Mouse (Mus musculus): Measurements from ENCODE around the gene Enthd1. TPM values are rescaled to one million over a fixed set of nuclear protein-coding genes. Genes with fewer than 3 reads are reported as not detected.

Gene Enthd1
- polyA plus RNA-seq, 1 experiment from 2014 or later, result not detected

DNA sequence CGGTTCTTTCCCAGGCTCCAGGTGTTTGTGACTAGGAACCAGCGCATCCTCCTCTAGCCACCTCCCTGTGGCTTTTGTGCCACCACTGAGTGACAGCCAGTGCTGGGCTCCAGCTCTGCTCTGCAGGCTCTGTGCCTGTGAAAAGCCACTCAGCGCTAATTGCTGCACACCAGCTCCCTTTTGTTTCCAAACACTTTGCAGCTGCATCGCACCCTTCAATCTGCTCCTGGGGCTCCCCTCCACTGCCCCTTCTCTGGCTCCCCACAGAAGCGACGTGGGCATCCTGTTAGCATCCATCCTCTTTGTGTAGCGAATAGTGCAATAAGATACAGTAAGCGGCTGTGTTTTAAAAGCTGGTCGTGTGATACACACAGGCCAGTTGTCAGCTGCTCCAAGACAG is 104.9 kb downstream of the Enthd1 start:
- Histone ChIP-seq H3K27ac (peak overlapping the region; percentile 78), H3K9ac (peak overlapping the region; percentile 43), H3K36me3 (ENCODE audit: poor library complexity, severe bottlenecking) (no peaks in the 10 kb centered on the region), H3K4me3 (no peak overlapping the region), H3K9me3 (replicated peaks) (no peaks in the 10 kb centered on the region), H3K4me2 (peak overlapping the region; percentile 41), H3K4me1 (peaks cover 36% of the 10 kb centered on the region), H3K27me3 (peaks cover 55% of the 10 kb centered on the region)
- ATAC-seq, result peak; percentile 88
- WGBS, result 5% methylated on average over 9 of the region's 9 CpGs

GRCm38 (mm10) chr15:80457984-80458383 is 107.0 kb downstream of the Enthd1 start:
- H3K9ac ChIP-seq, result no peak overlapping the region
- no peak for ATAC-seq
- H3K36me3 ChIP-seq (ENCODE audit: poor library complexity, severe bottlenecking), result no peaks in the 10 kb centered on the region
- no peaks in the 10 kb centered on the region for H3K9me3 ChIP-seq (replicated peaks)
- peaks cover 38% of the 10 kb centered on the region for H3K27me3 ChIP-seq
- 98% methylated on average over 3 of the region's 3 CpGs for WGBS
- peaks cover 36% of the 10 kb centered on the region for H3K4me1 ChIP-seq
- H3K4me2 ChIP-seq, result no peak overlapping the region
- no peak overlapping the region for H3K4me3 ChIP-seq
- H3K27ac ChIP-seq, result no peak overlapping the region

- WGBS, result 79% methylated on average over 6 of the region's 6 CpGs
- H3K4me1 ChIP-seq, result peaks cover 6% of the 10 kb centered on the region
- ATAC-seq, result no peak
Measured at GRCm38 (mm10) chr15:80454486-80454885, 110.5 kb downstream of the Enthd1 start.

GRCm38 (mm10) chr15:80452425-80452824 is 112.5 kb downstream of the Enthd1 start:
- Histone ChIP-seq H3K27me3 (peaks cover 4% of the 10 kb centered on the region; the same call in 1 of the 2 replicates), H3K4me3 (no peak overlapping the region), H3K4me2 (no peak overlapping the region), H3K36me3 (ENCODE audit: poor library complexity, severe bottlenecking) (no peaks in the 10 kb centered on the region), H3K9ac (no peak overlapping the region), H3K4me1 (no peaks in the 10 kb centered on the region), H3K27ac (no peak overlapping the region), H3K9me3 (replicated peaks) (no peaks in the 10 kb centered on the region)
- 49% methylated on average over 16 of the region's 16 CpGs for WGBS
- no peak for ATAC-seq

More at GRCm38 (mm10) chr15:80454486-80454885, 110.5 kb downstream of the Enthd1 start:
- no peak overlapping the region for H3K4me3 ChIP-seq
- H3K27ac ChIP-seq, result no peak overlapping the region
- no peak overlapping the region for H3K9ac ChIP-seq
- H3K27me3 ChIP-seq, result peaks cover 18% of the 10 kb centered on the region
- no peak overlapping the region for H3K4me2 ChIP-seq
- H3K9me3 ChIP-seq (replicated peaks), result no peaks in the 10 kb centered on the region
- no peaks in the 10 kb centered on the region for H3K36me3 ChIP-seq (ENCODE audit: poor library complexity, severe bottlenecking)

DNA sequence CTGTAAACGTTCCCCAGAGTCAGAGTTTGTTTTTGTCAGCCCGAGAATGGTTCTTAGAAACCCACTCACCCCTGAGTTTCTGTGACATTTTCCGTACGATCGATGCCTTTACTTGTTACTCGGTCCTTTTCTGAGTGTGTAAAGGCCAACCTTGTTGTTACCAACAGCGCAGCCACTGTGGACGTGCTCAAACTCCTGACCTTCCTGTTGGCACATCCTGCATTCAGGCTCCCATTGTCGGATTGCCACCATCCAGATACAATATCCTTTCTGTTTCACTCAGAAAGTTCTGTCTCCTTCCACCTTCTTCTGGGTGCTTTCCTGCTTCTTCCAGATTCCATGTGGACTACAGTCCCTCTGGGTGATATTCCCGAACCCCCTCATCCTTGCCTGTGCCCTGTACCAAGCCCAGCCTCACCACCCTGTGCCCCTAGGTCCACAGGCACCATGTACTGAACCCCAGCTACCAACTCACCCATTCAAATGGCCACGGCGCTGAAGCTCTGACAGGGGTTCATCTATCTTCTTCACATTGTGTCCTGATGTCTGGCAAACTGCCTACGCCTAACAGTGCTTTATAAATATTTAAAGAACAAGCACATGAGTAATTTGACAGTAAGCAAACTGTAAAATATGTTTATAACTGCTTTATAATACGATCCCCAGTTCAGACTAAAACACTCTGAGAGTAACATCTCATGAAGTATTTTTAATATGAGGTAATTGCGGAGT is 118.8 kb downstream of the Enthd1 start:
- Histone ChIP-seq H3K9ac (no peak overlapping the region), H3K9me3 (replicated peaks) (no peaks in the 10 kb centered on the region), H3K4me3 (no peak overlapping the region), H3K27me3 (no peaks in the 10 kb centered on the region), H3K36me3 (ENCODE audit: poor library complexity, severe bottlenecking) (no peaks in the 10 kb centered on the region), H3K27ac (no peak overlapping the region), H3K4me1 (no peaks in the 10 kb centered on the region), H3K4me2 (no peak overlapping the region)
- ATAC-seq, result no peak
- 85% methylated on average over 15 of the region's 15 CpGs for WGBS

DNA sequence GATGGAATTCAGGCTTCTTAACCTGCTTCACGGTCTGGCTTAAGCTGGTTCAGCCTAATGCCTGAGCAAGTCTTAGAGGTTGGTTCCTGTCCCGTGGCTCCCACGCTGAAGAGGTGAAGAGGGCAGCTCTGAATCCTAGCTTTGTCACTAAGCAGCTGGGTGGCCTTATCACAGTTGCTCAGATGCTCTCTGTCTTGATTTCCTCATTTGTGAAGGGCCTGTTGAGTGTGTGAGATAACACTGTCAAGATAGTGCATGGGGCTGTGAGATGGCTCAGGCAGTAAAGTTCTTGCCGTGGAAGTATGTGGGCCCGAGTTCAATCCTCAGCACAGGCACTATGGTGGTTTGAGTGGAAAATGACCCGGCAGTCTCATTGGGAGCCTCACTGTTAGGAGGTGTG is 124.8 kb downstream of the Enthd1 start:
- no peak overlapping the region for H3K4me3 ChIP-seq
- H3K9me3 ChIP-seq (replicated peaks), result no peaks in the 10 kb centered on the region
- WGBS, result 94% methylated on average over 6 of the region's 6 CpGs
- H3K9ac ChIP-seq, result no peak overlapping the region
- H3K4me1 ChIP-seq, result peaks cover 20% of the 10 kb centered on the region
- no peak overlapping the region for H3K27ac ChIP-seq
- H3K27me3 ChIP-seq, result no peaks in the 10 kb centered on the region
- no peak overlapping the region for H3K4me2 ChIP-seq
- H3K36me3 ChIP-seq (ENCODE audit: poor library complexity, severe bottlenecking), result no peaks in the 10 kb centered on the region
- no peak for ATAC-seq

DNA sequence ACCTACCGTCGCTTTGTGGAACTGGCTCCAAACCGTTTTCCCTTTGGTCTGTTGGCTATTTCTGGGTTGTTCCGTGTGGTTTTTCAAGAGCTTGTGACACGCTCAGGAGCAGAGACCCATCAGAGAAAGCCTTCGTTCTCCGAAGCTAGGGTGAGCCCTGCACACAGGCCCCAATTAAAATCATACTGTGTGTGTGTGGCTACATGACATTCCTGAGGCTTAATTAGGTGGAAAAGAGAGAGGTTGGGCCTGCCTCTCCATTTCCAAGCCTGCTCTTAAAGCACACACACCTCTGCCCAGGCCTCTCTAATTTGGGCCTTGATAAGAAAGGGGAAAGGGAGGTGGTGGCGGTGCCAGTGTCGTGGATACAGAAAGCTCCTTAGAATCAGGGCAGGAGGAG is 126.5 kb downstream of the Enthd1 start:
- Histone ChIP-seq H3K4me1 (peaks cover 20% of the 10 kb centered on the region), H3K9ac (no peak overlapping the region), H3K4me3 (no peak overlapping the region), H3K27ac (peak overlapping the region; percentile 51), H3K27me3 (no peaks in the 10 kb centered on the region), H3K36me3 (ENCODE audit: poor library complexity, severe bottlenecking) (no peaks in the 10 kb centered on the region), H3K4me2 (no peak overlapping the region), H3K9me3 (replicated peaks) (no peaks in the 10 kb centered on the region)
- WGBS, result 20% methylated on average over 9 of the region's 9 CpGs
- peak; percentile 62; the same call in 1 of the 2 replicates for ATAC-seq

GRCm38 (mm10) chr15:80437996-80438395 is 127.0 kb downstream of the Enthd1 start:
- Histone ChIP-seq H3K27me3 (no peaks in the 10 kb centered on the region), H3K4me3 (no peak overlapping the region), H3K4me1 (peaks cover 20% of the 10 kb centered on the region), H3K9me3 (replicated peaks) (no peaks in the 10 kb centered on the region), H3K27ac (peak overlapping the region; percentile 51), H3K9ac (no peak overlapping the region), H3K4me2 (no peak overlapping the region), H3K36me3 (ENCODE audit: poor library complexity, severe bottlenecking) (no peaks in the 10 kb centered on the region)
- 12% methylated on average over 9 of the region's 9 CpGs for WGBS
- ATAC-seq, result no peak

- Histone ChIP-seq H3K27ac (no peak overlapping the region), H3K36me3 (ENCODE audit: poor library complexity, severe bottlenecking) (no peaks in the 10 kb centered on the region), H3K9me3 (replicated peaks) (no peaks in the 10 kb centered on the region), H3K4me1 (peaks cover 20% of the 10 kb centered on the region), H3K4me2 (no peak overlapping the region), H3K9ac (no peak overlapping the region), H3K4me3 (no peak overlapping the region), H3K27me3 (no peaks in the 10 kb centered on the region)
- WGBS, result 86% methylated on average over 5 of the region's 5 CpGs
- no peak for ATAC-seq
Measured at GRCm38 (mm10) chr15:80436961-80437360, 128.0 kb downstream of the Enthd1 start.

GRCm38 (mm10) chr15:80430324-80430723 is 134.6 kb downstream of the Enthd1 start:
- Histone ChIP-seq H3K27ac (no peak overlapping the region), H3K4me3 (no peak overlapping the region), H3K4me1 (0 out of 2 replicates have a peak, but pooled peaks cover 10% of the 10 kb centered on the region), H3K27me3 (no peaks in the 10 kb centered on the region), H3K9me3 (replicated peaks) (no peaks in the 10 kb centered on the region), H3K9ac (no peak overlapping the region), H3K4me2 (no peak overlapping the region), H3K36me3 (ENCODE audit: poor library complexity, severe bottlenecking) (no peaks in the 10 kb centered on the region)
- no peak for ATAC-seq
- 53% methylated on average over 11 of the region's 11 CpGs for whole genome bisulfite sequencing

DNA sequence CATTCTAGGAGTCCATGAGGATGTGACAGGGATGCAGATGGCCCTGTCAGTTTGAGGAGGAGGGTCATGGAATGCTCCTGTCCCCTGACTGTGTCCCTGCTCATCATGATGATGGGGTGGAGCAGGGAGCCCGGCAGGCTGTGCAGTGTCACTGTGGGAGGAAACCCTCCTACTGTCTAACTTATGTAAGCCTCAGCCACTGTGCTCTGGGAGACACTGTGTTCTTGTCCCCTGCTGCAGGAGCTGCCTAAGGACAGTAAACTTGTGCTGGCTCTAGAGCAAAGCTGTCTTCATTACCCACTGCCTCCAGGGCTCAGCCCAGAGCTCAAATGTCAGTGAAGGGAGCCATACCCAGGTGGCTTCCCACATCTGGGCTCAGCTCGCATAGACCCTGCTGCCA is 146.8 kb downstream of the Enthd1 start:
- no peak overlapping the region for H3K4me3 ChIP-seq
- ATAC-seq, result no peak
- WGBS, result 92% methylated on average over 2 of the region's 2 CpGs

DNA sequence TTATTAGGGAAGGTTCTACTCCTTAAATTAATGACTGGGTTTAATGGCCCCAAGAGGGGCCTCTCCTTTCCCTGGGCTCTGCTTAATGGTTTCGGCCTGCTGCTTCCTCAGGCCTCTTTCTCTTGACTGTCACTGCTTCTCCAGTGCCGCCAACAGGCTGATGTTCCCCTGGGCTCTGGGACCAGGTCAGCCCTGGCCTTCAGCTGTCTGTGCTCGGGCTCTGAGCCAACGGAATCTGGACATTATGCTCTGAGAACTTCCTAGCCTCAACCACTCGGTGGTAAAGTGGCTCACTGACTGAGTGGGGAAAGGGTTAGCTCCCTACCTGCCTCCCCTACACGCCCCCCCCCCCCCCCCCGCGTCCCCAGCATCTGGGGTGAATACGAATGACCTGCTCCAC is 147.9 kb downstream of the Enthd1 start:
- no peak overlapping the region for H3K9ac ChIP-seq
- H3K36me3 ChIP-seq (ENCODE audit: poor library complexity, severe bottlenecking), result no peaks in the 10 kb centered on the region
- H3K4me1 ChIP-seq, result no peaks in the 10 kb centered on the region
- H3K27ac ChIP-seq, result no peak overlapping the region
- H3K4me3 ChIP-seq, result no peak overlapping the region
- no peaks in the 10 kb centered on the region for H3K9me3 ChIP-seq (replicated peaks)
- H3K4me2 ChIP-seq, result no peak overlapping the region
- H3K27me3 ChIP-seq, result no peaks in the 10 kb centered on the region
- WGBS, result 64% methylated on average over 9 of the region's 9 CpGs
- no peak for ATAC-seq

More for the DNA sequence above, 146.8 kb downstream of the Enthd1 start:
- Histone ChIP-seq H3K9me3 (replicated peaks) (no peaks in the 10 kb centered on the region), H3K9ac (no peak overlapping the region), H3K4me2 (no peak overlapping the region), H3K4me1 (no peaks in the 10 kb centered on the region), H3K36me3 (ENCODE audit: poor library complexity, severe bottlenecking) (no peaks in the 10 kb centered on the region), H3K27ac (no peak overlapping the region), H3K27me3 (no peaks in the 10 kb centered on the region)

DNA sequence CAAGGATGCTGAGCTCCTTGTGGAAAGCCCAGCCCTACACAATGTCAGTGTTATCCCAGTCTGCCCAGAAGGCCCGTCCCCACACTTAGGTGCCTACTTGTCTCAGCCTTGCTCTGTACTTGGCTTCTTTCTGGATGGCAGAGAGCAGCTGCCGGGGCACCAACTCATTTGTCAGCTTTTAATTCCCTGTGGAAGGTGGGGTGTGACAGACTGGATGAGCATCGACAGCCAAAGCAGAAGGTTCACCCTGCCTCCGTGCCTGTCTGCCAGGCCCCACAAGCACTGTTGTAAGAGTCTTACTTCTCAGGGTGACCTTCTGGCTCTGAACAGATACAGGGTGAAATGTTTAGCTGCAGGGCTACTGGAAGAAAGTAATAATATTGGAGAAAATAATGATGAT is 149.8 kb downstream of the Enthd1 start:
- Histone ChIP-seq H3K36me3 (ENCODE audit: poor library complexity, severe bottlenecking) (no peaks in the 10 kb centered on the region), H3K4me1 (no peaks in the 10 kb centered on the region), H3K27ac (no peak overlapping the region), H3K27me3 (no peaks in the 10 kb centered on the region), H3K4me3 (no peak overlapping the region), H3K9ac (no peak overlapping the region), H3K9me3 (replicated peaks) (no peaks in the 10 kb centered on the region), H3K4me2 (no peak overlapping the region)
- ATAC-seq, result no peak
- WGBS, result 83% methylated on average over 4 of the region's 4 CpGs

All from forebrain, embryonic 13.5 days (tissue).